Mouse (Mus musculus): Measurements from ENCODE around the gene Ctbs. TPM values are rescaled to one million over a fixed set of nuclear protein-coding genes. Genes with fewer than 3 reads are reported as not detected.

Ctbs gene
- polyA plus RNA-seq, 1 experiment from 2014 or later = 8.9 TPM

GRCm38 (mm10) chr3:146418901-146419300 is 30.7 kb upstream of the Ctbs start:
- Histone ChIP-seq H3K36me3 (ENCODE audit: insufficient read depth) (peaks cover 44% of the 10 kb centered on the region), H3K9ac (no peak overlapping the region), H3K27me3 (ENCODE audit: insufficient read depth, low read length) (no peaks in the 10 kb centered on the region), H3K4me2 (no peak overlapping the region), H3K27ac (ENCODE audit: low read depth) (no peak overlapping the region), H3K9me3 (ENCODE audit: low read depth, low read length) (no peaks in the 10 kb centered on the region), H3K4me3 (ENCODE audit: low read depth, low read length) (no peak overlapping the region), H3K4me1 (ENCODE audit: insufficient read depth) (no peaks in the 10 kb centered on the region)
- 68% methylated on average over 7 of the region's 7 CpGs for WGBS
- no peak for TF ChIP-seq CTCF (IDR thresholded peaks at IDR 0.05; ENCODE audit: low read depth)
- ATAC-seq (ENCODE audit: insufficient read depth) = no peak
- DNase-seq = no peak

GRCm38 (mm10) chr3:146419534-146419933 is 30.1 kb upstream of the Ctbs start:
- DNase-seq (no peak), ATAC-seq (ENCODE audit: insufficient read depth) (no peak)
- no peak overlapping the region for H3K9ac ChIP-seq
- H3K27ac ChIP-seq (ENCODE audit: low read depth) = no peak overlapping the region
- H3K4me2 ChIP-seq = no peak overlapping the region
- TF ChIP-seq CTCF (IDR thresholded peaks at IDR 0.05; ENCODE audit: low read depth) = no peak
- H3K4me1 ChIP-seq (ENCODE audit: insufficient read depth) = 0 out of 2 replicates have a peak, but pooled peaks cover 3% of the 10 kb centered on the region
- WGBS = 89% methylated on average over 9 of the region's 9 CpGs
- H3K4me3 ChIP-seq (ENCODE audit: low read depth, low read length) = no peak overlapping the region
- H3K9me3 ChIP-seq (ENCODE audit: low read depth, low read length) = no peaks in the 10 kb centered on the region
- no peaks in the 10 kb centered on the region for H3K27me3 ChIP-seq (ENCODE audit: insufficient read depth, low read length)
- H3K36me3 ChIP-seq (ENCODE audit: insufficient read depth) = peaks cover 47% of the 10 kb centered on the region

- Histone ChIP-seq H3K4me2 (no peak overlapping the region), H3K4me3 (ENCODE audit: low read depth, low read length) (no peak overlapping the region), H3K9ac (no peak overlapping the region), H3K4me1 (ENCODE audit: insufficient read depth) (0 out of 2 replicates have a peak, but pooled peaks cover 3% of the 10 kb centered on the region), H3K9me3 (ENCODE audit: low read depth, low read length) (no peaks in the 10 kb centered on the region), H3K27me3 (ENCODE audit: insufficient read depth, low read length) (no peaks in the 10 kb centered on the region), H3K36me3 (ENCODE audit: insufficient read depth) (peaks cover 51% of the 10 kb centered on the region), H3K27ac (ENCODE audit: low read depth) (no peak overlapping the region)
- TF ChIP-seq CTCF (IDR thresholded peaks at IDR 0.05; ENCODE audit: low read depth) = no peak
- no peak for DNase-seq
- 89% methylated on average over 15 of the region's 15 CpGs for WGBS
- no peak for ATAC-seq (ENCODE audit: insufficient read depth)
Observed at GRCm38 (mm10) chr3:146419992-146420537, 29.5 kb upstream of the Ctbs start.

GRCm38 (mm10) chr3:146421787-146422186 is 27.8 kb upstream of the Ctbs start:
- H3K27ac ChIP-seq (ENCODE audit: low read depth) = no peak overlapping the region
- H3K4me3 ChIP-seq (ENCODE audit: low read depth, low read length) = no peak overlapping the region
- H3K9ac ChIP-seq = no peak overlapping the region
- H3K27me3 ChIP-seq (ENCODE audit: insufficient read depth, low read length) = no peaks in the 10 kb centered on the region
- H3K9me3 ChIP-seq (ENCODE audit: low read depth, low read length) = no peaks in the 10 kb centered on the region
- H3K4me2 ChIP-seq = no peak overlapping the region
- no peak for TF ChIP-seq CTCF (IDR thresholded peaks at IDR 0.05; ENCODE audit: low read depth)
- ATAC-seq (ENCODE audit: insufficient read depth) (no peak), DNase-seq (peak; percentile 13)
- WGBS = 28% methylated on average over 8 of the region's 8 CpGs
- 0 out of 2 replicates have a peak, but pooled peaks cover 3% of the 10 kb centered on the region for H3K4me1 ChIP-seq (ENCODE audit: insufficient read depth)
- peaks cover 62% of the 10 kb centered on the region for H3K36me3 ChIP-seq (ENCODE audit: insufficient read depth)

- Histone ChIP-seq H3K36me3 (ENCODE audit: insufficient read depth) (peaks cover 64% of the 10 kb centered on the region), H3K4me2 (no peak overlapping the region), H3K9ac (no peak overlapping the region), H3K27me3 (ENCODE audit: insufficient read depth, low read length) (no peaks in the 10 kb centered on the region), H3K27ac (ENCODE audit: low read depth) (no peak overlapping the region), H3K4me1 (ENCODE audit: insufficient read depth) (0 out of 2 replicates have a peak, but pooled peaks cover 3% of the 10 kb centered on the region), H3K4me3 (ENCODE audit: low read depth, low read length) (no peak overlapping the region), H3K9me3 (ENCODE audit: low read depth, low read length) (no peaks in the 10 kb centered on the region)
- peak; percentile 36; the same call in 1 of the 2 replicates for TF ChIP-seq CTCF (IDR thresholded peaks at IDR 0.05; ENCODE audit: low read depth)
- WGBS = 86% methylated on average over 7 of the region's 7 CpGs
- DNase-seq (no peak), ATAC-seq (ENCODE audit: insufficient read depth) (no peak)
Observed at GRCm38 (mm10) chr3:146423710-146424109, 25.9 kb upstream of the Ctbs start.

- peaks cover 65% of the 10 kb centered on the region for H3K36me3 ChIP-seq (ENCODE audit: insufficient read depth)
- 50% methylated on average over 7 of the region's 7 CpGs for WGBS
- ATAC-seq (ENCODE audit: insufficient read depth) = peak; percentile 48; the same call in 1 of the 2 replicates
Observed at GRCm38 (mm10) chr3:146424306-146424900, 25.2 kb upstream of the Ctbs start.

GRCm38 (mm10) chr3:146425902-146426301 is 23.7 kb upstream of the Ctbs start:
- 35% methylated on average over 7 of the region's 7 CpGs for WGBS
- Histone ChIP-seq H3K9ac (no peak overlapping the region), H3K36me3 (ENCODE audit: insufficient read depth) (peaks cover 62% of the 10 kb centered on the region), H3K4me2 (no peak overlapping the region), H3K4me3 (ENCODE audit: low read depth, low read length) (no peak overlapping the region), H3K27me3 (ENCODE audit: insufficient read depth, low read length) (no peaks in the 10 kb centered on the region), H3K9me3 (ENCODE audit: low read depth, low read length) (no peaks in the 10 kb centered on the region), H3K4me1 (ENCODE audit: insufficient read depth) (0 out of 2 replicates have a peak, but pooled peaks cover 3% of the 10 kb centered on the region), H3K27ac (ENCODE audit: low read depth) (no peak overlapping the region)
- TF ChIP-seq CTCF (IDR thresholded peaks at IDR 0.05; ENCODE audit: low read depth) = no peak
- DNase-seq (no peak), ATAC-seq (ENCODE audit: insufficient read depth) (no peak)

More at GRCm38 (mm10) chr3:146424306-146424900, 25.2 kb upstream of the Ctbs start:
- no peak overlapping the region for H3K9ac ChIP-seq
- H3K4me1 ChIP-seq (ENCODE audit: insufficient read depth) = 0 out of 2 replicates have a peak, but pooled peaks cover 3% of the 10 kb centered on the region
- TF ChIP-seq CTCF (IDR thresholded peaks at IDR 0.05; ENCODE audit: low read depth) = no peak
- peak; percentile 72 for DNase-seq
- H3K27me3 ChIP-seq (ENCODE audit: insufficient read depth, low read length) = no peaks in the 10 kb centered on the region
- H3K4me3 ChIP-seq (ENCODE audit: low read depth, low read length) = no peak overlapping the region
- no peaks in the 10 kb centered on the region for H3K9me3 ChIP-seq (ENCODE audit: low read depth, low read length)
- no peak overlapping the region for H3K27ac ChIP-seq (ENCODE audit: low read depth)
- no peak overlapping the region for H3K4me2 ChIP-seq
